Mouse (Mus musculus) heart, adult 2 months (tissue): ENCODE data around the gene Snx10.

ENCODE experiments used
- CTCF ChIP-seq: fragments of 200-600 bp; IDR thresholded peaks from 2 replicates; pipeline ENCODE4 v1.8.1; 2022; ENCODE audit warnings: antibody characterized with exemption, mild to moderate bottlenecking, moderate library complexity
- EP300 ChIP-seq: fragments of 200-500 bp; IDR thresholded peaks from 2 replicates; pipeline ENCODE4 v1.6.1; 2011; ENCODE audit warnings: low read depth, low read length, control low read depth; ENCODE audit not compliant: insufficient read depth
- POLR2A ChIP-seq: fragments of 200-500 bp; IDR thresholded peaks from 2 replicates; pipeline ENCODE4 v1.6.1; 2011; ENCODE audit warnings: mild to moderate bottlenecking, low read depth, low read length, control low read depth; ENCODE audit not compliant: insufficient read depth

DNA sequence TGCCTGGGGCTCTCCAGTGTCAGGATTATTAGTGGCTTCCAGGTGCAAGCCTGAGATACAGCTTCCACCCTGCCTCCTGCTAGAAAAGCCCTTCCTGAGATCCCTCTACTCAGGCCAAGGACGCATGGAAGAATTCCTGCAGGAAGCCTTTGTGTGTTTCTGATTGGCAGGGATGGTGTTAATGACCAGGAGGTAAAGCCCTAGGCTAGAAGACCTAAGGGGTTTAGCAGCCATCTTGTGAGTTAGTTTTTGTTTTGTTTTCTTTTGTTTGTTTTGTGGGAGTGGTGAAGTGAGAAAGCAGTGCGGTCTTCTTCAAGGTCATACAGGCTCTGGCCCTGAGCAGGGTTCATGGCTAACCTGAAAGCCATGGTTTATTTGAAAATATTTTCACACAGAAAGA, 16.1 kb upstream of the Snx10 start:
- no peak for TF ChIP-seq EP300
- no peak for TF ChIP-seq POLR2A
- no peak for TF ChIP-seq CTCF
